Mouse (Mus musculus) ES-E14 (cell line): ENCODE results near the gene Tlk1.

ENCODE experiments used
- CHD2 ChIP-seq: IDR thresholded peaks from 2 replicates; pipeline ENCODE4 v1.6.1; 2014; ENCODE audit warnings: mild to moderate bottlenecking, low read depth, low read length, inconsistent platforms
- HCFC1 ChIP-seq: IDR thresholded peaks from 2 replicates; pipeline ENCODE4 v1.6.1; 2012; ENCODE audit warnings: low read length, inconsistent platforms, borderline replicate concordance; ENCODE audit not compliant: insufficient read depth
- MAFK ChIP-seq: IDR thresholded peaks from 2 replicates; pipeline ENCODE4 v1.6.1; 2014; ENCODE audit warnings: mild to moderate bottlenecking, low read depth, low read length, inconsistent platforms; ENCODE audit not compliant: insufficient read depth
- ZC3H11A ChIP-seq: IDR thresholded peaks from 2 replicates; pipeline ENCODE4 v1.6.1; 2012; ENCODE audit warnings: low read depth, mild to moderate bottlenecking, inconsistent platforms, low read length, borderline replicate concordance
- ZNF384 ChIP-seq: IDR thresholded peaks from 2 replicates; pipeline ENCODE4 v1.6.1; 2012; ENCODE audit warnings: low read depth, low read length, inconsistent platforms

DNA sequence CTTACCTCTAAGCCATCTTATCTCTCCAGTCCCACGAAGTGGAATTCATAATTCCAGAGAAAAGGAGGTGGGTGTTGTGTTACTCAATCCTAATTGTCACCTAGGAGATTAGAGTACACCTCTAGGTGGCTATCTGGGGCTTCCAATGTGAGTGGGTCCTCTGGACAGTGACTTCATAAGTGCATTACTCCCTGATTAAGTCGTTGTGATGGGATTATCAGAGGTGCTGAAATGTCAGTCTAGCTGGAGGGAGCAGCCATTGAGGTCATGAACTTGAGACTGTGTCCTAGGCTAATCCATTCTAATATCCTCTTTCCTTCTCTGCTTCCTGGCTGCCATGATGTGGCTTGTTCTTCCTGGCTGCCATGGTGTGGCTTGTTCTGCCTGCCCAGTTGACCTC lies 155.6 kb downstream of the Tlk1 start:
- TF ChIP-seq ZNF384 (no peak), HCFC1 (no peak), ZC3H11A (no peak), MAFK (no peak), CHD2 (no peak)
